8 mouse cellular contexts compared by ENCODE assay signal in genomic region chr6:73221189-73221957, GRCm38 (mm10). TPM values are rescaled to one million over a fixed set of nuclear protein-coding genes. Genes with fewer than 3 reads are reported as not detected.
DNase-seq lines count a peak whose midpoint lies in the region; ATAC-seq and TF ChIP-seq lines count a peak whose summit lies in the region.

Gene Dnah6, minus strand, starts transcription at chr6:73221651.

- no peaks in the 10 kb centered on the region for H3K4me1 ChIP-seq in cortical plate, adult 2 months (ENCODE audit: control insufficient read depth, insufficient read depth, low read length)
- H3K4me1 ChIP-seq in megakaryocyte, embryonic 14.5 days: peaks cover 13% of the 10 kb centered on the region

- peak; percentile 57; the same call in 1 of the 2 replicates for TF ChIP-seq POLR2A in cortical plate, adult 2 months (IDR thresholded peaks at IDR 0.05; ENCODE audit: extremely low read depth, insufficient read depth, low read length)

- intact Hi-C loops in gastrocnemius, postnatal 14 days (cut with DNase I; ENCODE audit: low total_unique reads): no loop called here

- H3K27me3 ChIP-seq in megakaryocyte, embryonic 14.5 days (replicated peaks): peaks cover 30% of the 10 kb centered on the region

- H3K9me3 ChIP-seq in megakaryocyte, embryonic 14.5 days: no peaks in the 10 kb centered on the region; the same call in 1 of the 2 replicates

- peak; percentile 96 for ATAC-seq in inflammation-experienced regulatory T-cells, adult 6 months

- H3K27ac ChIP-seq in cortical plate, adult 2 months (ENCODE audit: insufficient read depth, low read length): no peak within 1 kb of the TSS; the same call in 1 of the 2 replicates

- H3K4me3 ChIP-seq in cortical plate, adult 2 months (ENCODE audit: insufficient read depth, low read length): peak within 1 kb of the TSS; percentile 36
- H3K4me3 ChIP-seq in megakaryocyte, embryonic 14.5 days (replicated peaks): peak within 1 kb of the TSS; percentile 86

- peak; percentile 94 for DNase-seq in adipocyte (ENCODE audit: low spot score)
- peak; percentile 87 for DNase-seq in gastrocnemius, postnatal 14 days
- DNase-seq in left cerebral cortex, adult 9 months (ENCODE audit: low spot score in 2 of 2): peak; percentile 91 to 94
- DNase-seq in right cerebral cortex, adult 2 months (ENCODE audit: low spot score in 2 of 2): peak; percentile 88
- DNase-seq in urinary bladder, postnatal 10 days (ENCODE audit: low spot score): peak; percentile 52

- no peak for TF ChIP-seq CTCF in cortical plate, adult 2 months (IDR thresholded peaks at IDR 0.05; ENCODE audit: extremely low read depth, insufficient read depth, low read length)

- H3K36me3 ChIP-seq in megakaryocyte, embryonic 14.5 days (replicated peaks; ENCODE audit: low read length): no peaks in the 10 kb centered on the region

RNA-seq across cellular contexts. Expression of gene Dnah6, which starts in this region (rescaled TPM):
- polyA plus RNA-seq in cortical plate, adult 2 months (2012; rRNA removed): 0.21 and 0.35 TPM in 2 replicates
- under 1 TPM; 0.04 to 0.06 TPM for total RNA-seq in gastrocnemius, postnatal 14 days (2021)
- polyA plus RNA-seq in inflammation-experienced regulatory T-cells, adult 6 months (2017; shearing (Covaris generic)): under 1 TPM in 1 of 3 experiments, not detected in 2; 0.05 TPM
- not detected in 2 replicates for polyA plus RNA-seq in megakaryocyte, embryonic 14.5 days (2012; ENCODE audit: insufficient read depth, low replicate concordance)

Comparison
In these comparisons a context has a peak if more than half of its experiments do, and no peak if none do; other contexts are left out.
1. Peak in DNase-seq in gastrocnemius, postnatal 14 days; RNA of the gene not detected or under 1 TPM.
2. Peak in ATAC-seq in inflammation-experienced regulatory T-cells, adult 6 months; RNA of the gene not detected or under 1 TPM.